ENCODE assay signal across 8 mouse cellular contexts in genomic region chr8:119812650-119813431, GRCm38 (mm10). TPM values are rescaled to one million over a fixed set of nuclear protein-coding genes. Genes with fewer than 3 reads are reported as not detected.
DNase-seq lines count a peak whose midpoint lies in the region; ATAC-seq and TF ChIP-seq lines count a peak whose summit lies in the region.

No protein-coding gene starts in this region.

- H3K4me1 ChIP-seq in heart, embryonic 15.5 days (replicated peaks) = peaks cover 22% of the 10 kb centered on the region

- peak overlapping the region; percentile 43; the same call in 1 of the 2 replicates for H3K27ac ChIP-seq in heart, embryonic 15.5 days

- 68% methylated on average over 12 of the region's 12 CpGs for WGBS in heart, embryonic 15.5 days

- no peak overlapping the region for H3K9ac ChIP-seq in heart, embryonic 15.5 days

- no peaks in the 10 kb centered on the region for H3K9me3 ChIP-seq in heart, embryonic 15.5 days (replicated peaks)

- TF ChIP-seq POLR2A in myocyte (IDR thresholded peaks at IDR 0.05; ENCODE audit: insufficient read length, low read depth) = no peak

- H3K4me3 ChIP-seq in heart, embryonic 15.5 days = no peak overlapping the region
- no peak overlapping the region for H3K4me3 ChIP-seq in myocyte

- no peak for DNase-seq in heart, postnatal 25 days (ENCODE audit: low spot score)
- peak; percentile 52 for DNase-seq in T-cell, adult 2 months (ENCODE audit: low spot score)
- DNase-seq in kidney, postnatal 25 days = peak; percentile 50 to 76
- no peak for DNase-seq in cerebellum, adult 9-10 months
- no peak for DNase-seq in left cerebral cortex, adult 8-10 months (ENCODE audit: low spot score in 2 of 2)
- no peak for DNase-seq in layer of hippocampus, adult 9-10 months (ENCODE audit: low spot score)

- intact Hi-C loops in heart, postnatal 25 days (cut with DNase I) = no loop called here

- no peak overlapping the region for H3K4me2 ChIP-seq in heart, embryonic 15.5 days
- H3K4me2 ChIP-seq in myocyte (ENCODE audit: low read depth) = peak overlapping the region; percentile 47

- no peak for ATAC-seq in heart, embryonic 15.5 days (replicated peaks; ENCODE audit: insufficient number of reproducible peaks, insufficient read depth, low FRiP score, low read depth)

- no peaks in the 10 kb centered on the region for H3K36me3 ChIP-seq in heart, embryonic 15.5 days
- H3K36me3 ChIP-seq in myocyte (ENCODE audit: control insufficient read depth, insufficient read depth) = peaks cover 8% of the 10 kb centered on the region

- H3ac ChIP-seq in myocyte (ENCODE audit: control insufficient read depth, insufficient read length) = no peak overlapping the region

- H3K27me3 ChIP-seq in heart, embryonic 15.5 days = no peaks in the 10 kb centered on the region
- no peaks in the 10 kb centered on the region for H3K27me3 ChIP-seq in myocyte (ENCODE audit: control insufficient read depth, insufficient read depth, insufficient read length)

- H3K79me2 ChIP-seq in myocyte (ENCODE audit: control insufficient read depth, insufficient read depth) = peaks cover 10% of the 10 kb centered on the region

TF ChIP-seq in myocyte, 11 proteins besides CTCF, POLR2A, EP300 and RAD21:
- no peak for TF ChIP-seq TCF12 (IDR thresholded peaks at IDR 0.05; ENCODE audit: insufficient read depth, poor library complexity, severe bottlenecking)
- TF ChIP-seq USF1 (IDR thresholded peaks at IDR 0.05; ENCODE audit: low read depth) = no peak
- no peak for TF ChIP-seq REST (IDR thresholded peaks at IDR 0.05; ENCODE audit: insufficient read depth, insufficient read length)
- TF ChIP-seq CEBPB (IDR thresholded peaks at IDR 0.05; ENCODE audit: insufficient read depth, poor library complexity, severe bottlenecking) = no peak
- peak; percentile 42 for TF ChIP-seq SRF (IDR thresholded peaks at IDR 0.05; ENCODE audit: control insufficient read depth, insufficient read length, low read depth)
- peak in 1 of 3 experiments; percentile 13 for TF ChIP-seq MYOD1 (IDR thresholded peaks at IDR 0.05; ENCODE audit: control insufficient read depth in 1 of 3, insufficient read length in 2 of 3, low read depth in 2 of 3)

RNA-seq across cellular contexts. Expression of gene Cotl1, which starts 27.5 kb away (rescaled TPM):
- 28.7 and 52.8 TPM in 2 replicates for polyA plus RNA-seq in heart, embryonic 15.5 days (2015; fragmentation: Nextera tagmentation; extraction: Ambion mirVana)
- 10 to 100 TPM; 17.3 to 20.2 TPM for total RNA-seq in heart, postnatal 25 days (2021)
- polyA plus RNA-seq in myocyte (2012; fragmentation: generic; extraction: Trizol) = 144 TPM
- 100 to 1,000 TPM in 1 of 4 experiments, 10 to 100 TPM in 3; 52.1 to 105 (median 68.9) TPM for total RNA-seq in left cerebral cortex, adult 8-10 months (2022)

RNA-seq across cellular contexts. Expression of gene Tldc1, which starts 34.6 kb away (rescaled TPM):
- polyA plus RNA-seq in heart, embryonic 15.5 days (2015; fragmentation: Nextera tagmentation; extraction: Ambion mirVana) = 10.9 and 12.8 TPM in 2 replicates
- total RNA-seq in heart, postnatal 25 days (2021) = 10 to 100 TPM; 10.5 to 12.4 TPM
- polyA plus RNA-seq in myocyte (2012; fragmentation: generic; extraction: Trizol) = 9.6 TPM
- total RNA-seq in left cerebral cortex, adult 8-10 months (2022) = 10 to 100 TPM; 12.8 to 14.2 (median 13.6) TPM

RNA-seq across cellular contexts. Expression of gene Klhl36, which starts 49.2 kb away (rescaled TPM):
- polyA plus RNA-seq in heart, embryonic 15.5 days (2015; fragmentation: Nextera tagmentation; extraction: Ambion mirVana) = 9.1 and 10.3 TPM in 2 replicates
- total RNA-seq in heart, postnatal 25 days (2021) = 1 to 10 TPM; 2.3 to 3.3 TPM
- 4.0 TPM for polyA plus RNA-seq in myocyte (2012; fragmentation: generic; extraction: Trizol)
- 1 to 10 TPM; 7.4 to 8.6 (median 8.4) TPM for total RNA-seq in left cerebral cortex, adult 8-10 months (2022)

Comparison
In these comparisons a context has a peak if more than half of its experiments do, and no peak if none do; other contexts are left out.
1. DNase-seq: peak in T-cell, adult 2 months (single experiment) and kidney, postnatal 25 days (2 of 2); none in heart, postnatal 25 days (single experiment), cerebellum, adult 9-10 months (single experiment), left cerebral cortex, adult 8-10 months (0 of 2) and layer of hippocampus, adult 9-10 months (single experiment).